Mouse (Mus musculus) bone marrow, adult 2 months (tissue): ENCODE measurements at regions not wholly inside any gene's neighbourhood (a gene's known extent, or its start where the extent isn't known, plus 50 kb on each side); places are given as distances from the start of the nearest gene placed in this dataset.

ENCODE experiments used
- CTCF ChIP-seq: fragments of 200-500 bp; IDR thresholded peaks from 2 replicates; pipeline ENCODE4 v1.5.1; 2011; ENCODE audit warnings: low read length, control low read depth; ENCODE audit not compliant: control insufficient read depth, insufficient read depth
- POLR2A ChIP-seq: fragments of 200-500 bp; IDR thresholded peaks from 2 replicates; pipeline ENCODE4 v1.6.1; 2011; ENCODE audit warnings: low read depth, mild to moderate bottlenecking, control low read depth, low read length, borderline replicate concordance; ENCODE audit not compliant: control insufficient read depth

- TF ChIP-seq POLR2A (no peak), CTCF (no peak)
Measured at GRCm38 (mm10) chr11:111177516-111177915, 111.6 kb downstream of the Kcnj2 start.
